Mouse (Mus musculus) ES-E14 (cell line): ENCODE results near the gene Cd24a. TPM values are rescaled to one million over a fixed set of nuclear protein-coding genes. Genes with fewer than 3 reads are reported as not detected.

ENCODE experiments used
- DNase-seq: peaks from one replicate; pipeline ENCODE4 v3.0.0-alpha.2; 2013; ENCODE audit warnings: low read depth, low spot score
- H3K27ac ChIP-seq: 2 replicates; pipeline ENCODE4 v1.5.1; 2012; ENCODE audit warnings: low read depth, mild to moderate bottlenecking, low read length, moderate library complexity, mixed read lengths; ENCODE audit not compliant: poor library complexity, insufficient read depth, severe bottlenecking
- H3K36me3 ChIP-seq: 2 replicates; pipeline ENCODE4 v1.6.1; 2012; ENCODE audit warnings: mild to moderate bottlenecking, low read length, moderate library complexity, mixed read lengths; ENCODE audit not compliant: control insufficient read depth, poor library complexity, insufficient read depth, severe bottlenecking
- H3K4me1 ChIP-seq, 2 experiments: fragments of 150-350 bp in 1 of 2; sonication (generic) in 1 of 2; 2 replicates each; pipeline ENCODE4 v1.6.1; 2012; ENCODE audit warnings: low read length in 2 of 2, mild to moderate bottlenecking in 1 of 2, mixed read lengths in 1 of 2; ENCODE audit not compliant: control insufficient read depth in 2 of 2, insufficient read depth in 2 of 2, poor library complexity in 1 of 2
- H3K4me3 ChIP-seq, 2 experiments: fragments of 150-350 bp in 1 of 2; sonication (generic) in 1 of 2; 2 replicates each; pipeline ENCODE4 v1.5.1; 2012; ENCODE audit warnings: low read length in 2 of 2, low read depth in 1 of 2, mild to moderate bottlenecking in 1 of 2, mixed read lengths in 1 of 2; ENCODE audit not compliant: insufficient read depth in 1 of 2, poor library complexity in 1 of 2, severe bottlenecking in 1 of 2
- H3K9ac ChIP-seq: 2 replicates; pipeline ENCODE4 v1.6.1; 2012; ENCODE audit warnings: low read depth, mild to moderate bottlenecking, low read length, mixed read lengths; ENCODE audit not compliant: poor library complexity, insufficient read depth, severe bottlenecking
- H3K9me3 ChIP-seq: fragments of 150-350 bp; sonication (generic); 2 replicates; pipeline ENCODE4 v1.6.1; 2012; ENCODE audit warnings: low read depth, mild to moderate bottlenecking, low read length; ENCODE audit not compliant: control insufficient read depth, insufficient read depth
- CHD2 ChIP-seq: IDR thresholded peaks from 2 replicates; pipeline ENCODE4 v1.6.1; 2014; ENCODE audit warnings: mild to moderate bottlenecking, low read depth, low read length, inconsistent platforms
- HCFC1 ChIP-seq: IDR thresholded peaks from 2 replicates; pipeline ENCODE4 v1.6.1; 2012; ENCODE audit warnings: low read length, inconsistent platforms, borderline replicate concordance; ENCODE audit not compliant: insufficient read depth
- MAFK ChIP-seq: IDR thresholded peaks from 2 replicates; pipeline ENCODE4 v1.6.1; 2014; ENCODE audit warnings: mild to moderate bottlenecking, low read depth, low read length, inconsistent platforms; ENCODE audit not compliant: insufficient read depth
- ZC3H11A ChIP-seq: IDR thresholded peaks from 2 replicates; pipeline ENCODE4 v1.6.1; 2012; ENCODE audit warnings: low read depth, mild to moderate bottlenecking, inconsistent platforms, low read length, borderline replicate concordance
- ZNF384 ChIP-seq: IDR thresholded peaks from 2 replicates; pipeline ENCODE4 v1.6.1; 2012; ENCODE audit warnings: low read depth, low read length, inconsistent platforms
- in situ Hi-C, 2 experiments: fragments of 600-800 bp; cut with MboI; formaldehyde crosslinking; loops; one replicate each; pipeline ENCODE4 v1.15.1; 2025; ENCODE audit warnings: low sequenced_read_pairs in 2 of 2, inconsistent platforms in 1 of 2; ENCODE audit not compliant: unreplicated experiment in 2 of 2
- total RNA-seq: library from RNA; depleted of rRNA; stranded (reverse); fragments of 300-350 nt; gene quantifications from 2 replicates; pipeline ENCODE4 v1.2.3, GENCODE M21; 2012

The Cd24a gene
- total RNA-seq, 1 experiment: 84.4 TPM

GRCm38 (mm10) chr10:43540442-43541152 lies 37.5 kb upstream of the Cd24a start, which contains the start of gene 1700021F05Rik:
Gene 1700021F05Rik (minus strand): TSS chr10:43540994.
- in situ Hi-C loops: no loop called here
- TF ChIP-seq ZC3H11A (no peak), HCFC1 (peak; percentile 70), ZNF384 (no peak), MAFK (no peak), CHD2 (no peak)

DNA sequence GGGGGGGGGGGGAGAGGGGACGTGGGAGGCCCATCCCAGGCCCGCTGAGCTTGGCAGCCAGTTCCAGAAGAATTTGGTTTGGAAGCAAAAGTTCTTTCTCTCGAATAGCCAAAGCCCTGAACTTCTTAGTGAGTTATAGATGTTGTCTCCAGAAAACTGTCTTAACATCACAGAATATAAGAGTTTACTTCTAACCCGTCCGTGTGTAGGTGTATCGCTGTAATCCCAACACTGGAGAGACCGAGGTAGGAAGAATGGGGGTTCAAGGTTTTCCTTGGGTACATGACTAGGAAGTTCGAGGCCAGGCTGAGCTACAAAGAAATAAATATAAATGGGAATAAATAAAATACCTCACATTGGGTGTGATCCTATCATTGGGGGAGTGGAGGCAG lies 36.9 kb upstream of the Cd24a start:
- DNase-seq: no peak
- peaks cover 5% of the 10 kb centered on the region for H3K36me3 ChIP-seq
- H3K27ac ChIP-seq: no peak overlapping the region
- peaks cover 0 to 7% of the 10 kb centered on the region in 2 experiments; a peak in 1 of 4 replicates for H3K4me1 ChIP-seq
- H3K4me3 ChIP-seq: no peak overlapping the region
- TF ChIP-seq CHD2 (no peak), MAFK (no peak), HCFC1 (no peak), ZC3H11A (no peak), ZNF384 (no peak)
- no peak overlapping the region for H3K9ac ChIP-seq
- H3K9me3 ChIP-seq: no peaks in the 10 kb centered on the region
- in situ Hi-C loops: no loop called here

More at GRCm38 (mm10) chr10:43540442-43541152, 37.5 kb upstream of the Cd24a start, which contains the start of gene 1700021F05Rik:
- Histone ChIP-seq H3K9ac (peak within 1 kb of the TSS; percentile 91), H3K4me3 (peak within 1 kb of the TSS; percentile 84 to 91), H3K27ac (peak within 1 kb of the TSS; percentile 45), H3K4me1 (peaks cover 0 to 7% of the 10 kb centered on the region in 2 experiments; a peak in 1 of 4 replicates), H3K9me3 (no peaks in the 10 kb centered on the region), H3K36me3 (peaks cover 7% of the 10 kb centered on the region)
- DNase-seq: peak; percentile 87

- Histone ChIP-seq H3K36me3 (no peaks in the 10 kb centered on the region), H3K9ac (no peak overlapping the region), H3K27ac (no peak overlapping the region), H3K4me1 (peaks cover 8% of the 10 kb centered on the region in 2 experiments), H3K9me3 (no peaks in the 10 kb centered on the region), H3K4me3 (no peak overlapping the region)
- TF ChIP-seq HCFC1 (no peak), MAFK (no peak), ZNF384 (no peak), CHD2 (no peak), ZC3H11A (no peak)
- in situ Hi-C loops: no loop called here
- no peak for DNase-seq
These were observed 28.7 kb upstream of the Cd24a start for GRCm38 (mm10) chr10:43549411-43549810.

DNA sequence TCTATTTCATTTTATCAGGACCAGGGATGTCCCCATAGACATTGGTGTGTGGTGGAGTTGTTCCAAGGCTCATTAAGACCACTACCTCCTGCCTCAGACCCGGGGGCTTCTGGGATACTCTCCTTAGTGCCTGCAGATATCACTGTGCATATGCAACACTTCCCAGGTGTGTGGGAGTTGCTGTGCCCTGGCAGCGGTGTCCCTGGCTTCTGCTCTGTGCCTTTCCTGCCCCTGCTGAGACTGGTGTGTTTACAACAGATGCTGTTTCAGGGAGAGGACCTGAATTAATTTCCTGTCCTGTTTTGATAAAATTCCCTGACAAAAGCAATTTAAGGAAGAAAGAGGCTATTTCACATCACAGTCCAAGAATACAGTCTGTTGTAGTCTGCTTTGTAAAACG lies 27.2 kb upstream of the Cd24a start:
- Histone ChIP-seq H3K4me3 (peak overlapping the region in 1 of 2 experiments; percentile 14; a peak in 1 of 4 replicates), H3K27ac (peak overlapping the region; percentile 29), H3K9me3 (no peaks in the 10 kb centered on the region), H3K36me3 (no peaks in the 10 kb centered on the region), H3K4me1 (peaks cover 8% of the 10 kb centered on the region in 2 experiments), H3K9ac (peak overlapping the region; percentile 4; the same call in 1 of the 2 replicates)
- in situ Hi-C loops: no loop called here
- TF ChIP-seq ZC3H11A: no peak
- no peak for TF ChIP-seq MAFK
- no peak for TF ChIP-seq HCFC1
- no peak for TF ChIP-seq ZNF384
- TF ChIP-seq CHD2: no peak
- DNase-seq: no peak
